ENCODE assay signal across 8 mouse cellular contexts in the genomic region with DNA sequence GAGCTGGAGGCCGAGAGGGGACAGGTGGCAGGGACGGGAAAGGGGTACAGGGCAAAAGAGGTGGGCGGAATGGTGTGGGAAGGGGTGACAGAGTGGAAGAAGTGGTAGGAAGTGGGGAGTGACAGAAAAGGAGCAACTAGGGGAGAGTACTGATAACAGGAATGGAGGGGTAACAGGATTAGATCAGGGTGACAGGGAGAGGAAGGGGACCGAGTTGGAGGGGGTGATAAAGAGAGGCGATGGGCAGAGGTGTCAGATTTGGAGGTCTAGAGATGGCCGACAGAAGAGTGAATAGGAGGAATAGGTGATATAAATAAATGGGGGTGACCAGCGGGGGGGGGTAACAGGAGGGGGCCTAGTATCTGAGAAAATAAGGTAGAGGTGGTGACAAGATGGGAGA. TPM values are rescaled to one million over a fixed set of nuclear protein-coding genes. Genes with fewer than 3 reads are reported as not detected.
DNase-seq lines count a peak whose midpoint lies in the region; ATAC-seq and TF ChIP-seq lines count a peak whose summit lies in the region.

No protein-coding gene starts in this region.

- no peaks in the 10 kb centered on the region for H3K27me3 ChIP-seq in embryonic facial prominence, embryonic 11.5 days (ENCODE audit: control insufficient read depth, insufficient read depth, low read length)
- H3K27me3 ChIP-seq in hindbrain, postnatal 0 days (ENCODE audit: insufficient read depth, low read length): no peaks in the 10 kb centered on the region
- no peaks in the 10 kb centered on the region for H3K27me3 ChIP-seq in midbrain, postnatal 0 days (ENCODE audit: insufficient read depth, low read length)

- H3K9ac ChIP-seq in embryonic facial prominence, embryonic 11.5 days (replicated peaks; ENCODE audit: low read length): peak overlapping the region; percentile 69
- H3K9ac ChIP-seq in hindbrain, postnatal 0 days (replicated peaks; ENCODE audit: low read length): peak overlapping the region; percentile 81
- peak overlapping the region; percentile 73 for H3K9ac ChIP-seq in midbrain, postnatal 0 days (replicated peaks; ENCODE audit: low read length, poor library complexity, severe bottlenecking)

- DNase-seq in layer of hippocampus, adult 9-11 months: peak; percentile 11
- DNase-seq in layer of hippocampus, adult 8-10 months (ENCODE audit: low spot score in 2 of 2): no peak
- no peak for DNase-seq in embryonic facial prominence, embryonic 11.5 days (ENCODE audit: low spot score)
- no peak for DNase-seq in hindbrain, postnatal 0 days (ENCODE audit: low spot score)
- DNase-seq in midbrain, postnatal 0 days (ENCODE audit: low spot score): no peak
- DNase-seq in urinary bladder, postnatal 25 days (ENCODE audit: low spot score): no peak
- DNase-seq in cerebellum, postnatal 4 days (ENCODE audit: low spot score in 2 of 2): no peak
- no peak for DNase-seq in spleen, postnatal 4 days (ENCODE audit: low spot score in 2 of 2)

- no peak overlapping the region for H3K27ac ChIP-seq in embryonic facial prominence, embryonic 11.5 days (replicated peaks; ENCODE audit: low read depth, low read length)
- H3K27ac ChIP-seq in hindbrain, postnatal 0 days: peak overlapping the region; percentile 91
- peak overlapping the region; percentile 85 for H3K27ac ChIP-seq in midbrain, postnatal 0 days (ENCODE audit: low read depth, low read length)

- no peak for ATAC-seq in embryonic facial prominence, embryonic 11.5 days (replicated peaks; ENCODE audit: insufficient number of reproducible peaks, low FRiP score, low TSS enrichment, low read depth)
- ATAC-seq in hindbrain, postnatal 0 days: no peak
- ATAC-seq in midbrain, postnatal 0 days (ENCODE audit: low FRiP score): no peak

- no peaks in the 10 kb centered on the region for H3K9me3 ChIP-seq in embryonic facial prominence, embryonic 11.5 days (replicated peaks; ENCODE audit: control insufficient read depth, low read length)
- no peaks in the 10 kb centered on the region for H3K9me3 ChIP-seq in hindbrain, postnatal 0 days (ENCODE audit: low read length)
- H3K9me3 ChIP-seq in midbrain, postnatal 0 days (ENCODE audit: low read length): no peaks in the 10 kb centered on the region

- H3K36me3 ChIP-seq in embryonic facial prominence, embryonic 11.5 days (replicated peaks; ENCODE audit: control insufficient read depth, insufficient read depth, low read depth, low read length): peaks cover 4% of the 10 kb centered on the region; the same call in 1 of the 2 replicates
- peaks cover 21% of the 10 kb centered on the region; the same call in 1 of the 2 replicates for H3K36me3 ChIP-seq in hindbrain, postnatal 0 days (ENCODE audit: insufficient read depth, low read length)
- peaks cover 28% of the 10 kb centered on the region for H3K36me3 ChIP-seq in midbrain, postnatal 0 days (ENCODE audit: insufficient read depth, low read length)

- peak overlapping the region; percentile 61 for H3K4me2 ChIP-seq in embryonic facial prominence, embryonic 11.5 days (ENCODE audit: low read depth, low read length)
- peak overlapping the region; percentile 91 for H3K4me2 ChIP-seq in hindbrain, postnatal 0 days (ENCODE audit: low read depth, low read length)
- peak overlapping the region; percentile 91 for H3K4me2 ChIP-seq in midbrain, postnatal 0 days (ENCODE audit: low read depth, low read length, poor library complexity, severe bottlenecking)

- 7% methylated on average over 7 of the region's 7 CpGs for WGBS in embryonic facial prominence, embryonic 11.5 days
- WGBS in hindbrain, postnatal 0 days: 6% methylated on average over 7 of the region's 7 CpGs
- 5% methylated on average over 7 of the region's 7 CpGs for WGBS in midbrain, postnatal 0 days

- peaks cover 5% of the 10 kb centered on the region; the same call in 1 of the 2 replicates for H3K4me1 ChIP-seq in embryonic facial prominence, embryonic 11.5 days (ENCODE audit: control insufficient read depth, insufficient read depth, low read length)
- peaks cover 14% of the 10 kb centered on the region for H3K4me1 ChIP-seq in hindbrain, postnatal 0 days (ENCODE audit: insufficient read depth, low read length)
- peaks cover 6% of the 10 kb centered on the region; the same call in 1 of the 2 replicates for H3K4me1 ChIP-seq in midbrain, postnatal 0 days (ENCODE audit: insufficient read depth, low read length)

- TF ChIP-seq CTCF in hindbrain, postnatal 0 days (IDR thresholded peaks at IDR 0.05; ENCODE audit: low read depth): no peak
- no peak for TF ChIP-seq CTCF in midbrain, postnatal 0 days (IDR thresholded peaks at IDR 0.05)

- peak overlapping the region; percentile 58 for H3K4me3 ChIP-seq in embryonic facial prominence, embryonic 11.5 days (ENCODE audit: low read depth, low read length)
- peak overlapping the region; percentile 78 for H3K4me3 ChIP-seq in hindbrain, postnatal 0 days (ENCODE audit: low read length)
- H3K4me3 ChIP-seq in midbrain, postnatal 0 days (ENCODE audit: low read depth, low read length): peak overlapping the region; percentile 72

RNA-seq across cellular contexts. Expression of a gene that starts 1.1 kb away (rescaled TPM):
- 100 to 1,000 TPM; 196 to 252 (median 228) TPM for total RNA-seq in layer of hippocampus, adult 8-10 months (2022)
- polyA plus RNA-seq in embryonic facial prominence, embryonic 11.5 days (2014; fragmentation: Nextera tagmentation; extraction: Ambion mirVana): 26.6 and 27.0 TPM in 2 replicates
- 153 and 155 TPM in 2 replicates for total RNA-seq in hindbrain, postnatal 0 days (2014; rRNA removed)
- polyA plus RNA-seq in hindbrain, postnatal 0 days (2015; fragmentation: Nextera tagmentation; extraction: Ambion mirVana): 28.2 and 30.6 TPM in 2 replicates
- 145 and 146 TPM in 2 replicates for total RNA-seq in midbrain, postnatal 0 days (2014; rRNA removed)
- 26.8 and 31.9 TPM in 2 replicates for polyA plus RNA-seq in midbrain, postnatal 0 days (2015; fragmentation: Nextera tagmentation; extraction: Ambion mirVana)

RNA-seq across cellular contexts. Expression of a gene that starts 18.0 kb away (rescaled TPM):
- 10 to 100 TPM; 39.0 to 61.0 (median 49.4) TPM for total RNA-seq in layer of hippocampus, adult 8-10 months (2022)
- 19.4 and 22.6 TPM in 2 replicates for polyA plus RNA-seq in embryonic facial prominence, embryonic 11.5 days (2014; fragmentation: Nextera tagmentation; extraction: Ambion mirVana)
- total RNA-seq in hindbrain, postnatal 0 days (2014; rRNA removed): 19.0 and 20.8 TPM in 2 replicates
- polyA plus RNA-seq in hindbrain, postnatal 0 days (2015; fragmentation: Nextera tagmentation; extraction: Ambion mirVana): 3.0 and 3.7 TPM in 2 replicates
- total RNA-seq in midbrain, postnatal 0 days (2014; rRNA removed): 15.8 TPM in 2 replicates
- polyA plus RNA-seq in midbrain, postnatal 0 days (2015; fragmentation: Nextera tagmentation; extraction: Ambion mirVana): 2.2 and 3.0 TPM in 2 replicates

RNA-seq across cellular contexts. Expression of a gene that starts 29.2 kb away (rescaled TPM):
- 10 to 100 TPM; 25.2 to 28.9 (median 27.9) TPM for total RNA-seq in layer of hippocampus, adult 8-10 months (2022)
- 287 and 312 TPM in 2 replicates for polyA plus RNA-seq in embryonic facial prominence, embryonic 11.5 days (2014; fragmentation: Nextera tagmentation; extraction: Ambion mirVana)
- total RNA-seq in hindbrain, postnatal 0 days (2014; rRNA removed): 534 and 592 TPM in 2 replicates
- 469 and 484 TPM in 2 replicates for polyA plus RNA-seq in hindbrain, postnatal 0 days (2015; fragmentation: Nextera tagmentation; extraction: Ambion mirVana)
- total RNA-seq in midbrain, postnatal 0 days (2014; rRNA removed): 595 and 661 TPM in 2 replicates
- polyA plus RNA-seq in midbrain, postnatal 0 days (2015; fragmentation: Nextera tagmentation; extraction: Ambion mirVana): 604 and 629 TPM in 2 replicates

RNA-seq across cellular contexts. Expression of a gene that starts 30.9 kb away (rescaled TPM):
- 100 to 1,000 TPM; 198 to 216 (median 204) TPM for total RNA-seq in layer of hippocampus, adult 8-10 months (2022)
- polyA plus RNA-seq in embryonic facial prominence, embryonic 11.5 days (2014; fragmentation: Nextera tagmentation; extraction: Ambion mirVana): 12.6 and 15.7 TPM in 2 replicates
- 151 and 160 TPM in 2 replicates for total RNA-seq in hindbrain, postnatal 0 days (2014; rRNA removed)
- 17.5 and 19.8 TPM in 2 replicates for polyA plus RNA-seq in hindbrain, postnatal 0 days (2015; fragmentation: Nextera tagmentation; extraction: Ambion mirVana)
- 155 and 169 TPM in 2 replicates for total RNA-seq in midbrain, postnatal 0 days (2014; rRNA removed)
- 20.3 and 20.6 TPM in 2 replicates for polyA plus RNA-seq in midbrain, postnatal 0 days (2015; fragmentation: Nextera tagmentation; extraction: Ambion mirVana)

RNA-seq across cellular contexts. Expression of a gene that starts 32.6 kb away (rescaled TPM):
- total RNA-seq in layer of hippocampus, adult 8-10 months (2022): under 1 TPM in 1 of 4 experiments, not detected in 3; 0.25 TPM
- polyA plus RNA-seq in embryonic facial prominence, embryonic 11.5 days (2014; fragmentation: Nextera tagmentation; extraction: Ambion mirVana): 1.6 TPM in 2 replicates
- total RNA-seq in hindbrain, postnatal 0 days (2014; rRNA removed): 0.93 and 1.4 TPM in 2 replicates
- 3.1 and 3.6 TPM in 2 replicates for polyA plus RNA-seq in hindbrain, postnatal 0 days (2015; fragmentation: Nextera tagmentation; extraction: Ambion mirVana)
- total RNA-seq in midbrain, postnatal 0 days (2014; rRNA removed): 2.0 and 2.5 TPM in 2 replicates
- polyA plus RNA-seq in midbrain, postnatal 0 days (2015; fragmentation: Nextera tagmentation; extraction: Ambion mirVana): 5.7 and 7.0 TPM in 2 replicates

Comparison
In these comparisons a context has a peak if more than half of its experiments do, and no peak if none do; other contexts are left out.
1. RNA of a gene that starts 29.2 kb away (total RNA-seq): 595 to 661 TPM in midbrain, postnatal 0 days and 534 to 592 TPM in hindbrain, postnatal 0 days; 25.2 to 28.9 TPM in layer of hippocampus, adult 8-10 months; every median in the first group is over 10 times any median in the second.
2. Peak in every context shown above with its lines, with median percentiles within 50 percentile points of each other: H3K4me2 ChIP-seq, H3K4me3 ChIP-seq and H3K9ac ChIP-seq.